ENCODE assay signal across 15 mouse cellular contexts in genomic region chr10:124927218-124927617, GRCm38 (mm10).
"Had no signal": no experiment of that assay in that cellular context is flagged by ENCODE, and none has a peak within 500 bp of the region (broad histone marks: within the 10 kb centered on the region; RNA-seq: fewer than 3 reads in every experiment).

No protein-coding gene starts in this region.

- H3K27ac ChIP-seq: limb, embryonic 15.5 days; liver, embryonic 12.5 days; midbrain, embryonic 10.5 days; neural tube, embryonic 12.5 days had no signal

- H3K27me3 ChIP-seq: limb, embryonic 15.5 days; liver, embryonic 12.5 days; neural tube, embryonic 12.5 days had no signal

- H3K36me3 ChIP-seq: limb, embryonic 15.5 days; liver, embryonic 12.5 days; midbrain, embryonic 10.5 days; neural tube, embryonic 12.5 days had no signal

- DNase-seq: kidney, adult 8-10 months; kidney, postnatal 25 days; layer of hippocampus, adult 9-11 months; layer of hippocampus, postnatal 36 days; lung, embryonic 14.5 days; lung, postnatal 10 days; lung, postnatal 4 days; thymus, adult 18-20 months; thymus, postnatal 14 days had no signal

- H3K9ac ChIP-seq: limb, embryonic 15.5 days; liver, embryonic 12.5 days; lung, embryonic 14.5 days; neural tube, embryonic 12.5 days had no signal

- ATAC-seq: intestine, postnatal 0 days; liver, embryonic 12.5 days had no signal

- H3K4me3 ChIP-seq: limb, embryonic 15.5 days; liver, embryonic 12.5 days; midbrain, embryonic 10.5 days; myocyte; neural tube, embryonic 12.5 days had no signal

- H3K9me3 ChIP-seq: limb, embryonic 15.5 days; liver, embryonic 12.5 days; midbrain, embryonic 10.5 days; neural tube, embryonic 12.5 days had no signal

- H3K4me1 ChIP-seq: limb, embryonic 15.5 days; liver, embryonic 12.5 days; midbrain, embryonic 10.5 days; neural tube, embryonic 12.5 days had no signal

- H3K4me2 ChIP-seq: limb, embryonic 15.5 days; liver, embryonic 12.5 days; lung, embryonic 14.5 days; neural tube, embryonic 12.5 days had no signal
